13 mouse cellular contexts compared by ENCODE assay signal in the genomic region with DNA sequence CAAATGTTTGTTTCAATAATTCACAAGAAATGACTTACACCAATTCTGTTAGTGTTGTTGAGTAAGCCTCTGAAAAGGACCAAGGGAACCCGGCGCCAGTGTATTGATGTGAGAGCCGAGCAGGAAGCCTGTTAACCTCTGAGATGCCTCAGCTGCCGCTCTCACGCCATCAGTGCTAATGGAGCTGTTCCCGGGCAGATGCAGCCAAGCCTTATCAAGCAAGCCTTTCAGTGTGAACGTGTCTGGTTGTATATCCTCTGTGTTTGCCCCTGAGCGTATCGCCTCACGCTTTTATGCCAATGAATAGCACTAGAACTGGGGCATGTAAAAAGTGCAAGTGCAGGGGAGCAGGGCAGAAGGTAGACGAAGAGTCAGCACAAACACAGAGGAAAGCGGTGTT.
DNase-seq lines count a peak whose midpoint lies in the region; ATAC-seq lines count a peak whose summit lies in the region.
"Had no signal": no experiment of that assay in that cellular context is flagged by ENCODE, and none has a peak within 500 bp of the region (broad histone marks: within the 10 kb centered on the region; RNA-seq: fewer than 3 reads in every experiment).

No protein-coding gene starts in this region.

- H3K9ac ChIP-seq in hindbrain, embryonic 11.5 days (ENCODE audit: low read depth, low read length): no peak overlapping the region
- no peak overlapping the region for H3K9ac ChIP-seq in hindbrain, embryonic 16.5 days (ENCODE audit: low read depth, low read length)
- no peak overlapping the region for H3K9ac ChIP-seq in midbrain, embryonic 14.5 days (replicated peaks; ENCODE audit: low read length)
- H3K9ac ChIP-seq in midbrain, embryonic 13.5 days (replicated peaks): no peak overlapping the region
- H3K9ac ChIP-seq: liver, embryonic 13.5 days had no signal

- DNase-seq in hindbrain, embryonic 11.5 days (ENCODE audit: low spot score): peak; percentile 46
- peak; percentile 58 for DNase-seq in midbrain, embryonic 14.5 days
- DNase-seq in heart, postnatal 10 days: peak; percentile 13 to 18
- DNase-seq in retina, postnatal 1 day: peak; percentile 80
- no peak for DNase-seq in testis, postnatal 14 days (ENCODE audit: low spot score)
- DNase-seq in cerebellum, postnatal 36 days: no peak
- DNase-seq: left cerebral cortex, postnatal 4 days; liver, embryonic 13.5 days had no signal

- no peak for ATAC-seq in hindbrain, embryonic 11.5 days (ENCODE audit: low FRiP score)
- ATAC-seq in hindbrain, embryonic 16.5 days: no peak
- no peak for ATAC-seq in midbrain, embryonic 14.5 days (ENCODE audit: low FRiP score, low TSS enrichment)
- ATAC-seq in midbrain, embryonic 13.5 days: no peak
- ATAC-seq: CD4-positive, CD25-positive, alpha-beta regulatory T cell, adult 4 months; intestine, postnatal 0 days had no signal

- intact Hi-C loops in heart, postnatal 10 days (cut with DNase I): loop anchor here (5.0 kb wide), 2 partner anchors 348 to 698 kb away; no protein-coding TSS in a partner anchor

- 41% methylated on average over 12 of the region's 12 CpGs for WGBS in hindbrain, embryonic 11.5 days
- WGBS in hindbrain, embryonic 16.5 days: 31% methylated on average over 12 of the region's 12 CpGs
- 19% methylated on average over 12 of the region's 12 CpGs for WGBS in midbrain, embryonic 14.5 days
- 24% methylated on average over 12 of the region's 12 CpGs for WGBS in midbrain, embryonic 13.5 days

- no peak overlapping the region for H3K4me2 ChIP-seq in hindbrain, embryonic 11.5 days (replicated peaks; ENCODE audit: low read depth, low read length)
- H3K4me2 ChIP-seq in hindbrain, embryonic 16.5 days (ENCODE audit: low read length): no peak overlapping the region
- no peak overlapping the region for H3K4me2 ChIP-seq in midbrain, embryonic 14.5 days (ENCODE audit: low read length)
- H3K4me2 ChIP-seq in midbrain, embryonic 13.5 days (replicated peaks): no peak overlapping the region; the same call in 1 of the 2 replicates
- H3K4me2 ChIP-seq: liver, embryonic 13.5 days had no signal

- no peaks in the 10 kb centered on the region for H3K27me3 ChIP-seq in hindbrain, embryonic 11.5 days (ENCODE audit: control insufficient read depth, insufficient read depth, low read length)
- 0 out of 2 replicates have a peak, but pooled peaks cover 2% of the 10 kb centered on the region for H3K27me3 ChIP-seq in hindbrain, embryonic 16.5 days (replicated peaks; ENCODE audit: control insufficient read depth, insufficient read depth, low read length)
- H3K27me3 ChIP-seq in midbrain, embryonic 14.5 days (ENCODE audit: control insufficient read depth, insufficient read depth, low read length): peaks cover 13% of the 10 kb centered on the region
- H3K27me3 ChIP-seq in midbrain, embryonic 13.5 days: peaks cover 54% of the 10 kb centered on the region
- H3K27me3 ChIP-seq: liver, embryonic 13.5 days had no signal

- no peak overlapping the region for H3K4me3 ChIP-seq in hindbrain, embryonic 11.5 days (ENCODE audit: low read depth, low read length)
- no peak overlapping the region for H3K4me3 ChIP-seq in hindbrain, embryonic 16.5 days (ENCODE audit: low read length)
- no peak overlapping the region for H3K4me3 ChIP-seq in midbrain, embryonic 14.5 days (replicated peaks; ENCODE audit: low read depth, low read length)
- H3K4me3 ChIP-seq in midbrain, embryonic 13.5 days (replicated peaks): no peak overlapping the region
- H3K4me3 ChIP-seq: erythroblast, embryonic 14.5 days; liver, embryonic 13.5 days had no signal

- no peaks in the 10 kb centered on the region for H3K9me3 ChIP-seq in hindbrain, embryonic 11.5 days (ENCODE audit: control insufficient read depth, low read length)
- no peaks in the 10 kb centered on the region for H3K9me3 ChIP-seq in hindbrain, embryonic 16.5 days (ENCODE audit: control insufficient read depth, low read length)
- H3K9me3 ChIP-seq in midbrain, embryonic 14.5 days (ENCODE audit: control insufficient read depth, low read length): no peaks in the 10 kb centered on the region
- H3K9me3 ChIP-seq in midbrain, embryonic 13.5 days: no peaks in the 10 kb centered on the region
- H3K9me3 ChIP-seq: liver, embryonic 13.5 days had no signal

- H3K4me1 ChIP-seq in hindbrain, embryonic 11.5 days (replicated peaks; ENCODE audit: control insufficient read depth, insufficient read depth, low read length): no peaks in the 10 kb centered on the region; the same call in 1 of the 2 replicates
- H3K4me1 ChIP-seq in hindbrain, embryonic 16.5 days (ENCODE audit: control insufficient read depth, insufficient read depth, low read depth, low read length): no peaks in the 10 kb centered on the region
- 0 out of 2 replicates have a peak, but pooled peaks cover 3% of the 10 kb centered on the region for H3K4me1 ChIP-seq in midbrain, embryonic 14.5 days (ENCODE audit: control insufficient read depth, insufficient read depth, low read length)
- peaks cover 20% of the 10 kb centered on the region for H3K4me1 ChIP-seq in midbrain, embryonic 13.5 days (replicated peaks)
- H3K4me1 ChIP-seq: liver, embryonic 13.5 days had no signal

- no peak overlapping the region for H3K27ac ChIP-seq in hindbrain, embryonic 11.5 days (ENCODE audit: low read depth, low read length)
- no peak overlapping the region for H3K27ac ChIP-seq in hindbrain, embryonic 16.5 days (ENCODE audit: low read depth, low read length)
- H3K27ac ChIP-seq in midbrain, embryonic 14.5 days (replicated peaks; ENCODE audit: low read depth, low read length): no peak overlapping the region
- no peak overlapping the region for H3K27ac ChIP-seq in midbrain, embryonic 13.5 days
- H3K27ac ChIP-seq: liver, embryonic 13.5 days had no signal

- no peaks in the 10 kb centered on the region for H3K36me3 ChIP-seq in hindbrain, embryonic 11.5 days (ENCODE audit: control insufficient read depth, insufficient read depth, low read length)
- H3K36me3 ChIP-seq in hindbrain, embryonic 16.5 days (ENCODE audit: control insufficient read depth, insufficient read depth, low read length): no peaks in the 10 kb centered on the region
- no peaks in the 10 kb centered on the region for H3K36me3 ChIP-seq in midbrain, embryonic 14.5 days (ENCODE audit: control insufficient read depth, insufficient read depth, low read length)
- no peaks in the 10 kb centered on the region for H3K36me3 ChIP-seq in midbrain, embryonic 13.5 days
- H3K36me3 ChIP-seq: liver, embryonic 13.5 days had no signal

Comparison
In these comparisons a context has a peak if more than half of its experiments do, and no peak if none do; other contexts are left out.
1. DNase-seq: peak in hindbrain, embryonic 11.5 days (single experiment), midbrain, embryonic 14.5 days (single experiment), heart, postnatal 10 days (2 of 2) and retina, postnatal 1 day (single experiment); none in testis, postnatal 14 days (single experiment) and cerebellum, postnatal 36 days (0 of 2).